Mouse (Mus musculus): ENCODE results near the gene Capn2. TPM values are rescaled to one million over a fixed set of nuclear protein-coding genes. Genes with fewer than 3 reads are reported as not detected.
A peak's percentile ranks its signal among the peaks of the same experiment; 100 is the strongest.

The Capn2 gene
- total RNA-seq, 2 experiments from 2014 or later = 63.3 to 73.1 TPM

DNA sequence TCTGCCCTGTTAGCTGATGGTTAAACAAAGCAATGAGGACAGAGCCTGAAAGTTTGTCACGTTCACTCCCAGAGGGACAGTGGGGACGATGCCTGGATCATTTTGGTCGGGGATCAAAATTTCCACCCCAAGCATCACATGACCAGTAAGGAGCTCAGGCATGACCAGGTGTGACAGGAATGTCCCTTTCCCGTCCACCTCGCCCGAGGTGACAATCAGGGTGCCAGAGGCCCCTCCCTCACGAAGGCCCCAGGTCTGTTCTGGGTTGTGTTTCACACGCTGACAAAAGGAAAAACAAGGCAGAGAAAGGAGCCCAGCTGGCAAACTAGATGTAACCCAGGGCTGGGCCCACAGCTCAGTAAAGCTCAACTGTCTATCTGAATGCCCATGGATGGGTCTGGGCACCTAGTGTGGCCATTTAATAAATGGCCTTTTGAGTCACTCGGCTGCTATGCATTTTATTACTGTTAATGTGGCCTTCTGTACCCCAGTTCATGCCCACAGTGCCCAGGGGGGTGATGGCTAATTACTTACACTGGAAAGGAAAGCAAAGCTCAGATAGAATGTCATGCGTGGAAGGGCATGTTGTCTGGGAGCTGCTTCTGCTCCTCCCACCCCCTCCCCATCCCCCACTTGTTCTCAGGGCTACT, 35.6 kb downstream of the Capn2 start:
- no peak for DNase-seq (ENCODE audit: low spot score)
- intact Hi-C loops (cut with DNase I) = no loop called here

DNA sequence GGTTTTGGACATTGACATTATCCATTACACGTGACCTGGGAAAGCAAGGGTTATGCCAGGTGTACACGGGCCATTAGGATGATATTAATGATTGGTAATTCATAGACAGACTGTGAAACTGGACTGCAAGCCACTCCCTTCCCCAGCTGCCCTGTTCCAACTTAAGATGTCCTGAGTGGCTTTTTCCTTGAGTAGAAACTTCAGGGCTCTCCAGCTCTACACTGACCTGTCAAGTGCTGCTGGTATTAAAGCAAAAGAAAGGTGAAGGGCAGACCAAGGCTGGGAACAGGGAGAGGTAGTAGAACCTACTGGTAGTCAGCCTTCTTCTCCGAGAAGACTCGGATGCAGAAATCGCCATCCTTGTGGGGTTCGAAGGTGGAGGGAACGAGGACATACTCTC, 36.3 kb downstream of the Capn2 start:
- intact Hi-C loops (cut with DNase I) = no loop called here

DNA sequence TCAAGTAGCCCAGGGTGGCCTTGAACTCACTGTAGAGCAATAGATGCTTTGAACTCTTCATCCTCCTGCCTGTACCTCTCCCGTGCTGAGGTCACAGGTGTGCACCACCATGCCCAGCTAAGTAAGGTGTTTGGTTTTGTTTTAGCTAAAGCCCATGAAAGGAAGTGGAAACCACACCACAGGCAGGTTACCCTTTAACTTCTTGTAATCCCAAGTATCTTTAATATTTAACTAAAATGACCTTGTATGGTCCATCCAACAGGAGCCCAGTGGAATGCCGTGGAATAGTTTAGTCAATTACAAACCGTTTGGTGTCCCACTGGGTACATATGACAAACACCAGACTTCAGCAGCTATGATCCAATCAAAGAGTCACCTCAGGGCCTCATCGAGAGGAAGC, 38.5 kb downstream of the Capn2 start:
- intact Hi-C loops (cut with DNase I) = no loop called here
- no peak for DNase-seq (ENCODE audit: low spot score)

More for the DNA sequence above, 36.3 kb downstream of the Capn2 start:
- DNase-seq (ENCODE audit: low spot score) = no peak

DNA sequence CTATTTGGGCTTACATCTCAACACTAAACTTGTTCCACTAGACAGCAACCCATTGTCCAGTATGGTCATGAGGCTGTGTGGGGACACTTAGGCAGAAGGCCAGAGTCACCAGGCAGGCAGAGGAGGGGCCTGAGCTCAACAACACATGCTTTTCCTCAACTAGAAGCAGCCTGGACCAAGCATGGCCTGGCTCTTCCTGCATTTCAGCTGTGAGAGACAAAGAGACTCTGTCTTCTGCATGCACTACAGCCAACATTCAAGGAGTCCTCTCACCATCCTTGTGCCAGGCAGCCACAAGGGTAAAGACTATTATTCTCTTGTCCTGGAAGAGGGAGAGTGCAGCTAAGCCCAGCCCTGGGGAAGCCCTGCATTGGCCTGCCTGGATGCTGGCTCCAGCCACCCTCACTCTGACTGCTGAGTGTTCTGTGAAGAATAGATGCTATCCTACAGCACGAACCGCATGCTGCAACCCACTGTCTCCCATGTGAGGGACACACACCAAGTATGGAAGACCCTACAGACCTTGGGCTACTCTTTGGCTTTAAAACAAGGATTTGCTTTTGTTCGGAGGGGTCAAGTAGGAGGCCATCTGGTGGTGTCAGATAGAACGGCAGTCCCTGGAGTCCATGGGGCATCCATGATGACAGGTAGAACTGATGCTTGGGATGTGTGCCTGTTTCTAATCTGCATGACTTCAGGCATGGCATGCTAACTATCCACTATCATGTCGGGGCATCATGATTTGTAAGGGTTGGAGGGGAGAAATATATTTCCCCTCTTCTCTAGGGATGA, 42.2 kb downstream of the Capn2 start:
- intact Hi-C loops (cut with DNase I) = no loop called here
- DNase-seq (ENCODE audit: low spot score) = no peak

DNA sequence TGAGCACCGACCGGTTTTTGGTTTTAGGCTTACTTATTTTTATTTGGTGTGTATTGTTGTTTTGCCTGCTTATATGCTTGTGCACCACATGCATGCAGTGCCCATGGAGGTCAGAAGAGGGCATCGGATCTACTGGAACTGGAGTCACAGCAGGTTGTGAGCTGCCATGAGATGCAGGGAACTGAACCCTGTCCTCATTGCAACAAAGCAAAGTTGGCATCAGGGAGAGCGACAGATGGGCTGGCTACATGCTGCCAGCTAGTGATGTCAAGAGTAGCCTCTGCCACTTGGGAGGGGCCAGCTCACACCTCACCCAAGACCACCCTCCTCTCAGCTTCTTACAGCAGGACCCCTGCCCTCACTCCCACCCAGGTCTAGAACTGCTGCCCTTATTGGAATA, 51.4 kb downstream of the Capn2 start:
- intact Hi-C loops (cut with DNase I) = no loop called here
- no peak for DNase-seq (ENCODE audit: low spot score)

DNA sequence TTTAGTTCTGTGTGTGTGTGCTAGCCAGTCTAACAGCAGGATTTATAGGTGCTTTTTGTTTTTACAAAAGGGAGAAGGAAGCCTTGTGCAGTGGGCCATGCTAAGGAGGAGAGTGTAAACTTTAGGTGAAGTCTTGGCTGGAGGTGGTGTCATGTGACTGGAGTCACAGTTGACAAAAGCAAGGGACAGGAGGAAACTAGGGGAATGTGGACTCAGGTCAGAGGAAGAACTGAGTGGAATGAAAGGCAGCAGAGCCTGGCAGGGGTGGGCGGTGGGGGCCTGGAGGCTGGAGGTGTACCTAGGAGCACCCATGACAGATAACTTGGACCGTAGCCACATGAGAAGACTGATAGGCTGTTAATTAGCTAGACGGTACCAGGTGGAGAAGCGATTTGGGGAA, 52.1 kb downstream of the Capn2 start:
- intact Hi-C loops (cut with DNase I) = no loop called here
- no peak for DNase-seq (ENCODE audit: low spot score)

DNA sequence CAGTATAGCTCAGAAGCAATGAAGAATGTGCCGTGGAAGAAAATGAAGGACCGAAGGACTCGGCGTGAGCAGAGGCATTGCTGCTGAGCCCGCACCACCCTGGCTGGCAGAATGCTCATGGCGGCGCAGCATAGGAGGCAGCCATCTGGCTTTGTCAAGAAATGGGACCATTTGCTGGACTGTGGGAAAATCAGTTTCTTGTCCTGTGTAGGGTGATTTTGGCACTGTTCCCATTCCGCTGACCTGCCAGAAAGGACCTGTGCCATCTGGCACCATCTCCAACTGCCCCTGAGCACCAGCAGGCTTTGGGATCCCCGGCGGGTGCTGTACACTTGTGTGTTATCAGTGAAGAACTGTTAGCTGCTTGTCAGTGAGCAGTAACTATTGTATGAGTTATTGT, 55.6 kb downstream of the Capn2 start:
- intact Hi-C loops (cut with DNase I) = no loop called here
- no peak for DNase-seq (ENCODE audit: low spot score)

DNA sequence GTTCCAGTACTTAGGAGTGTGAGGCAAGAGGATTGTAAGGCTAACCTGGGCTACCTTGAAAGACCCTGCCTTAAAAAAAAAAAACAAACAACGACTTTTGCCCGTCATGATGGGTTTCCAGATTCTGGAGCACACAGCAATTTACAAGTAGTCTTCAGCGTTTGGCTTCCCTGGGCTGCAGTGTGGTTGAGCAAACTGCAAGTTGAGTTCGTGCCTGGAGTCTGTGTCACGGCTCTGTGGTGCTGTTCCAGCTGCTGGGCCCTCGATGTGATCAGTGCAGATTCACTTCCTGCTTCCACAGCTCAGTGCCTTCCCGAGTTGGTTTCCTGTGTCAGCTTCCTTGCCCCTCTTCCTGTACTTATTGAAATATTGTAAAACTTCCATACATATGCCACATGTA, 56.1 kb downstream of the Capn2 start:
- peak; percentile 27 for DNase-seq (ENCODE audit: low spot score)
- intact Hi-C loops (cut with DNase I) = no loop called here

DNA sequence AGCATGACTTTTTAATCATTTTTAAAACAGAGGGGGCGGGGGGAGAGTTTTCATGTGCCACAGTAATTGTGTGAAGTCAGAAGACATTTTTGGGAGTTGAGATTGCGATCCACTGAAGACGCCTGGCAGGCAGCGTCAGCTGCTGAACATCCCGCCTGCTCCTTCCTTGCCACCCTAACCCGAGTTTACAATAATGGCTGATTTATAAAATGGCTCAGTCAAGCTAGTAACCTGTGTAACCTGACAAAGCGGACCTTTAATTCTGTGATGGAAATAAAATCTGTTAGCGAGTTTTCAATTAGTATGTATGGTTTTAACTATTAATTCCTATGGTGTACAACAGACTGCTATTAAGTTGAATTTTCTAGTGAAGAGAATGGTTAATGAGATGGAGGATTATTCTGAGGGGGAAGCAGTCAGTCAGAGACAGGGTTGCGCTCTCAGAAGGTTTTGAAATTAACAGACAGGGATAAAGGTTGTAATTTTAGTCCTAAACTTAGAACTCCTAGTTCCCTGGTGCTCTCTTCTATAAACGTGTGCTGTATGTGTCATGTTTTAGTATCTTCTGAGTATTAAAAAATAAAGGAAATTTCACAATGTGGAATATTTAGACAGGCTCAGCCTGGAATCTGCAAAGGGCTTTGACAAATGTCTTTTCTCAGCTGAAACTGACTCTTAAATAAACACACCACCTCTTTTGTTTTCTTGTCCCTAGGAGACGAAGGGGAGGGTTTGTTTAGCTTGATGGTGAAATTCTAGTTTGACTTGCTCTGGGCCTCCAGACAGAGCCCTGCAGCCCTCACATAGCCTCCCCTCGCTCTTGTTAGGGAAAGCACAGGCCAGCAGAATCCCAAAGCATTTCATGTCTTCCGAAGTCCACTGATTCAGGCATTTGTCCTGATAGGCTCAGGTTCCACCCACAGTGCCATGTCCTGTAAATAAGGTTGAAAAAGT, 56.8 kb downstream of the Capn2 start:
- no peak for DNase-seq (ENCODE audit: low spot score)
- intact Hi-C loops (cut with DNase I) = no loop called here

DNA sequence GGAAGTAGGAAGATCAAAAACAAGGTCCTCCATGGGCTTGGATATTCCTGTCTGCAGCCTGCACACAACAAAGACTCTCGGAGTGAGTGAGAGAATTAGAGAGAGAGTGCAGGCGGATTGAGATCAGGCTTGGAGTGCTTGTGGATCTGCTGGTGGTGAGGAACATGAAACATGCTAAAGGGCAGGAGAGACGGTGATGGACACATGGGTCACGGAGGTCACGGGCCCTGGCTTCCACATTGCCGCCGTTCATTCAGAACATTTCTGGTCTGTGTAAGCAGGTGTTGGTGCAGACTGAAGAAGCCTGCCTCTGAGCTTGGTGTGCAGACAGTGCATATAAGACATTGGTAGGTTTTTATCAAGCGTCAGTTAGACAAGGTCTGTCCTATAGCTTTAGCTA, 58.0 kb downstream of the Capn2 start:
- no peak for DNase-seq (ENCODE audit: low spot score)
- intact Hi-C loops (cut with DNase I) = no loop called here

DNA sequence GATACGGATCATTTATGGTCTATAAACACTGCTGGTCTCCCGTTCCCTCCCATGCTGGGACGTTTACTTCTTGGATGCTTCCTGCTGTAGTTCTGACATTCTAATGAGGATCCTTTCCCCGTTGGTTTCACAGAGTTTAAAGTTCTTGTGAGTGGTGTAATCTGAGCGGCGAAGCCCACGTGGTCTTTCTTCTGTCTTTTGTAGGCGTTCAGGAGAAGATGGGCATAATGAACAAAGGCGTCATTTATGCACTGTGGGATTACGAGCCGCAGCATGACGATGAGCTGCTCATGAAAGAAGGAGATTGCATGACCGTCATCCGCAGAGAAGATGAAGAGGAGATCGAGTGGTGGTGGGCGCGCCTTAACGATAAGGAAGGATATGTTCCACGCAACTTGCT, 58.9 kb downstream of the Capn2 start:
- intact Hi-C loops (cut with DNase I) = no loop called here
- no peak for DNase-seq (ENCODE audit: low spot score)

DNA sequence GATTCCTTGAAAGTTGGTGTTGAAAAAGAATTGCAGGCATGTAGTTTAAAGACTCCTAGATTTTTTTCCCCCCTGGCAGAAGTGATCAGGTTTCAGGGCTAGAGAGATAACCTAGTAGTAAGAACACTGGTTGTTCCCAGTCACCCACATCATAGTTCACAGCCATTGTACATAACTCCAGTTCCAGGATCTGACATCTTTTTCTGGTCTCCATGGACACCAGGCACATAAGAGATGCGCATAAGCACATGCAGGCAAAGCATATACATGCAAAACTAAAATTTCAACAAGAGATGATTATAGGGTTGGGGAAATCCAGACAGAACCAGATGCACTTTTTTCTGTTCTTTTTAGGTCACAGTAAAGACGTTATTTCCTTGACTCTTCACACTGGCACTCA, 62.3 kb downstream of the Capn2 start:
- intact Hi-C loops (cut with DNase I) = no loop called here
- no peak for DNase-seq (ENCODE audit: low spot score)

DNA sequence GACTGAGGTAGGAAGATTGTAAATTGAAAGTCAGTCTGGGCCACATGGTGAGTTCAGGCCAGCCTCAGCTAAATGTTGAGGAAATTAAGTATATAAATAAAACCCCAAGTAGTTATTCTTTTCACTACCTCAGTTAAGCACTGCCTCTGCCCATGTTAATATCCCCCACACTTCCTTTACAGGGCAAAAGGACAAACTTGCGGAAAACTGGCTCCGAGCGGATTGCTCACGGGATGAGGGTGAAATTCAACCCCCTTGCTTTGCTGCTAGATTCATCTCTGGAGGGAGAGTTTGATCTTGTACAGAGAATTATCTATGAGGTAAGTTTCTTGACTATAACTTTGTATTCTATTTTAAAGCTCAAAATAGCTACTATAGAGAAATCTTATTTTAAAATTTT, 64.9 kb downstream of the Capn2 start:
- no peak for DNase-seq (ENCODE audit: low spot score)
- intact Hi-C loops (cut with DNase I) = no loop called here

DNA sequence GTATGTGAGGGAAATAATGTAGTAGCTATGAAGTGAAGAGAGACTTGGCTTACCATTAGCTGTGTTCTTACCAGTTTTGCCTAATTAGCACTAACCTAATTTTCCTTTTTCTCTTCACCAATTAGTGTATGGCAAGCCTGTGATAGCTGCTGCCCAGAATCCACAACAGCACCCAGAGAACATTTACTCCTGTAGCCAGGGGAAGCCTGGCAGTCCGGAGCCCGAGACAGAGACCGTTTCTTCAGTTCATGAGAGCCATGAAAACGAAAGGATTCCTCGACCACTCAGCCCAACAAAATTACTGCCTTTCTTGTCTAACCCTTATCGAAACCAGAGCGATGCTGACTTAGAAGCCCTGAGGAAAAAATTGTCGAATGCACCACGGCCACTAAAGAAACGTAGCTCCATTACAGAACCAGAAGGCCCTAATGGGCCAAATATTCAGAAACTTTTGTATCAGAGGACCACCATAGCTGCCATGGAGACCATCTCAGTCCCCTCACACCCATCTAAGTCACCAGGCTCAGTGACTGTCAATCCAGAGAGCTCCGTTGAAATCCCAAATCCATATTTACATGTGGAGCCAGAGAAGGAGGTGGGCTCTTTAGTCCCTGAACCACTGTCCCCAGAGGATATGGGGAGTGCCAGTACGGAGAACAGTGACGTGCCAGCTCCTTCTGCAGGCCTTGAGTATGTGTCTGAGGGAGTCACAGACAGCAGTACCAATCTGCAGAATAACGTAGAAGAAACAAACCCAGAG, 69.0 kb downstream of the Capn2 start:
- intact Hi-C loops (cut with DNase I) = no loop called here

DNA sequence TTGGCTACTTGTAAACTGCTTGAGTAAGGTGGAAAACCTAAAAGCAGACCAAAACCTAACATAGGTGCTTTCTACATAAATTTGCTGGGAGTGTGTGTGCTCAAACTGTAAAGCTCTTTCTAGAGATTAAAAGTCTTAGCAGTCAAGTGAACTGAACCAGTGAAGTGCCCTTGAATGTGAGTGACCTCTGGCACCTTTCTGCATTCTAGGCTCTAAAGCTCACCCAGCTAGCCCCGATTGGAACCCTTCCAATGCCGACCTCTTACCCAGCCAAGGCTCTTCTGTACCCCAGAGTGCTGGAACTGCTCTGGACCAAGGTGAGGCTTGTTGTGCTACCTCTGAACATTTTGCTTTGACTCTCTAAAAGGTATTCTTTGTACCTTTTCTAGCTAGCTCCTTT, 73.3 kb downstream of the Capn2 start:
- intact Hi-C loops (cut with DNase I) = no loop called here
- no peak for DNase-seq (ENCODE audit: low spot score)

More for the DNA sequence above, 69.0 kb downstream of the Capn2 start:
- no peak for DNase-seq (ENCODE audit: low spot score)

DNA sequence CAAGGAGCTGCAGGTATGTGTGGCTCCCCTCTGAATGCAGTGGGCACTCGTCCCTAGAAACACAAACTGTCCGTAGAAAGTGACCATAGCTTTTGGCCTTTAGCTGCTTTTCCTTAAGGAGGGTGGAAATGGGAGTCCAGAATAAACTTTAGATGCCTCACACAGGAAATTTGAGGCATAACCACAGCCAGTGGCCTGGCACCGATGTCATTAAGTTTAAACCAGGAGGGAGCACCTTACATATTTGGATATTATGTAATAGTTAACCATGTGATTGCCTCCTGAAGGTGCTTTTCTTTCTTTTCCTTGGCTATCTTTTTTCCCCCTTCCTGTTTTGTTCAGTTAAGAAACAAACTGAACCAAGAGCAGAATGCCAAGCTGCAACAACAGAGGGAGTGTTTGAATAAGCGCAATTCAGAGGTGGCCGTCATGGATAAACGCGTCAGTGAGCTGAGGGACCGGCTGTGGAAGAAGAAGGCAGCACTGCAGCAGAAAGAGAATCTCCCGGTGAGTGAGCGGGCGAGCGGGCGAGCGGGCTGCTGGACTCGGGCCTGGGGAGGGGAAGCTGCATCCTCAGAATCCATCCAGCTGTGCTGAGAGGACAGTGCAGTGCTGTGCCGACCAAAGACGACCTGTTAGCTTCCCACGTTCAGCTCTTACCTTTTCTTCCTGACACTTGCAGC, 75.5 kb downstream of the Capn2 start:
- intact Hi-C loops (cut with DNase I) = no loop called here
- no peak for DNase-seq (ENCODE audit: low spot score)

DNA sequence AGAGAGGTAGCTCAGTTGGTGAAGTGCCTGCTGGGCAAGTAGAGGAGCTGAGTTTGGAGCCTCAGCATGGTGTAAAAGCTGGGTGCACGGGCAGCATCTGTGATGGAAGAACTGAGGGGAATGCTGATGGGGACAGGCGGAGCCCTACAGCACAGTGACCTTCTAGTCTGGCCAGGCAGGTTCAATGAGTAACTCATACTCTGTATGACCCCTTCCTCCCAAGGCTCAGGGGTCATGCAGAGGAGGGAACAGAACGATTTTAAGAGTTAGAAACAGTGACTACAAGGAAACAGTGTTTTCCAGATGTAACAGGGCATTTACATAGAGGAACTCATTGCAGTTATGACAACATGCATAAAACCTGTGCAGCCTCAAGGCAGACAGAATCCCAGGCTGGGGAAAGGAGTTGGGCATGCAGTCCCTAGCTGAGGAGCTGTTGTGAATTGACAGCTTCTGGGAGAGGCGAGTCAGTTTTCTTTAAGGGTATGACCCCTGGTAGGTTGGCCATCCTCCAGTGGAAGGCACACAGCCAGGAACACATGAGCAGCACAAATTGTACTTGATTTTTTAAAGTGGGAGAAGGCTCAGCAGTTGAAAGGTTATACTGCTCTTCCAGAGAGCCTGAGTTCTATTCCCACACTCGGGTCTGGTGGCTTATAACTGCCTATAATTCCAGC, 77.7 kb downstream of the Capn2 start:
- DNase-seq (ENCODE audit: low spot score) = peak; percentile 72
- intact Hi-C loops (cut with DNase I) = no loop called here

DNA sequence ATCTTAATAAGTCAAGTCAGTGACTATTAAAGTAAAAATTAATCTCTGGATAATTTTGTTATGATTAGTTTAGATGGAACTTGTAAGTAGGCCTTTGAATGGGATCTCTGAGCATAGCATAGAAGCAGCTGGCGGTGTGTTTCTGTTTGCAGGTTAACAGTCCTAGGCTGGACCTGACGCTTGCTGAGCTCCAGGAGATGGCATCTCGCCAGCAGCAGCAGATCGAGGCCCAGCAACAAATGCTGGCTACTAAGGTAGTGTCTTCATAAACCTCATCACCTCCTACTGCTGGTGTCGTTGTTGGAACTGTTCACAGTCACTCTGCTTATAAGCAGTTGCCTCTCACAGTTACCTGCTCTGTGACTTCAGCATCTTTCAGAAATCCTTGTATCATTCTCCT, 80.7 kb downstream of the Capn2 start:
- no peak for DNase-seq (ENCODE audit: low spot score)
- intact Hi-C loops (cut with DNase I) = no loop called here

DNA sequence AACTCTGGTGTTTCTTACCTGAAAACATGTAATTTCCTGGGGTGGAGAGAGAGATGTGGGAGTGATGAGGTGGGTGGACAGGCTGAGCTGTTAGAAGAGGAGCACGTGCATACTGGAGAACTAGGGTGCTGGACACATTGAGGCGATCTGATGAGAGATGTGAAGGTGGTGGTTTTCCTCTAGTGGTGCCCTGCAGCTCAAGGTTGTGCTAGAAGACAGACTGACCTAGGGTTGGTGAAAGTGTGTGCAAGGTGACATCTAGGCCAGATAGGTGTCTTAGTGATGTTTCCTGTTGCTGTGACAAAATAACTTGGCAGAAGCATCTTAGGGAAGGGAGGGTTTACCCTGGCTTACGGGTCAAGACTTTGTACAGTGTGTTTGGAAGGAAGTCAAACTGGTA, 85.3 kb downstream of the Capn2 start:
- intact Hi-C loops (cut with DNase I) = no loop called here

More for the DNA sequence above, 85.3 kb downstream of the Capn2 start:
- no peak for DNase-seq (ENCODE audit: low spot score)
